Comparison of ENCODE assay signal across 8 mouse cellular contexts in the genomic region with DNA sequence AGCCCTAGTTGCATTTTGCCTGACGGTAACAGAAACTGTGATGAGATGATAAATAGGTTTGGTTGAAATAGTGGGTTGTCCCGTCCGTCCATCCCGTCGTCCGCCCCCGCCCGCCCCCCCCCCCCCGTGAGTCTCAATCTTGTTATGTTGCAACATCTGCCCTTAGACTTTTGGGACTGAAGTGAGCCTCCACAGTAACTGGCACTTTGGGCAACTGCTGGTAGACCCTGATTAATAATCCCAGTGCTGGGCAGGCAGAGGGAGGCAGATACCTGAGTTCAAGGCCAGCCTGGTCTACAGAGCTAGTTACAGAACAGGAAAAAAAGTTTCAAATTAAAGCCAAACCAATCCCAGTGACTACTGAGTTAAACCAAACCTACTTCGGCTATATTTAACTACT. TPM values are rescaled to one million over a fixed set of nuclear protein-coding genes. Genes with fewer than 3 reads are reported as not detected.
A peak's percentile ranks its signal among the peaks of the same experiment; 100 is the strongest.
DNase-seq lines count a peak whose midpoint lies in the region; ATAC-seq and TF ChIP-seq lines count a peak whose summit lies in the region.

No protein-coding gene starts in this region.

- H3K27me3 ChIP-seq in C2C12 (ENCODE audit: control insufficient read depth, insufficient read depth, insufficient read length): no peaks in the 10 kb centered on the region
- no peaks in the 10 kb centered on the region for H3K27me3 ChIP-seq in forebrain, embryonic 15.5 days
- H3K27me3 ChIP-seq in liver, embryonic 14.5 days (ENCODE audit: control insufficient read depth, insufficient read depth, low read length): no peaks in the 10 kb centered on the region

- peak overlapping the region; percentile 73 for H3K4me2 ChIP-seq in forebrain, embryonic 15.5 days (replicated peaks)
- peak overlapping the region; percentile 77 for H3K4me2 ChIP-seq in liver, embryonic 14.5 days (ENCODE audit: low read depth)

- H3ac ChIP-seq in C2C12 (ENCODE audit: control insufficient read depth, insufficient read length, low read depth): no peak overlapping the region

- peak overlapping the region; percentile 39; the same call in 1 of the 2 replicates for H3K9ac ChIP-seq in forebrain, embryonic 15.5 days (replicated peaks)
- peak overlapping the region; percentile 73 for H3K9ac ChIP-seq in liver, embryonic 14.5 days (replicated peaks)

- H3K36me3 ChIP-seq in C2C12 (ENCODE audit: control insufficient read depth, insufficient read depth): peaks cover 13% of the 10 kb centered on the region
- H3K36me3 ChIP-seq in forebrain, embryonic 15.5 days: peaks cover 4% of the 10 kb centered on the region
- 0 out of 2 replicates have a peak, but pooled peaks cover 4% of the 10 kb centered on the region for H3K36me3 ChIP-seq in liver, embryonic 14.5 days (replicated peaks; ENCODE audit: control insufficient read depth, insufficient read depth, low read depth)

- H3K27ac ChIP-seq in gastrocnemius, adult 2 months: no peak overlapping the region
- no peak overlapping the region for H3K27ac ChIP-seq in forebrain, embryonic 15.5 days (replicated peaks)
- H3K27ac ChIP-seq in liver, embryonic 14.5 days: no peak overlapping the region

- TF ChIP-seq EP300 in liver, embryonic 14.5 days (IDR thresholded peaks at IDR 0.05; ENCODE audit: low read depth): no peak

- peaks cover 26% of the 10 kb centered on the region for H3K79me3 ChIP-seq in C2C12 (ENCODE audit: low read depth)

- intact Hi-C loops in gastrocnemius, adult 2 months (cut with DNase I): no loop called here
- intact Hi-C loops in gastrocnemius, postnatal 14 days (cut with DNase I; ENCODE audit: low total_unique reads): no loop called here

- ATAC-seq in forebrain, embryonic 15.5 days (replicated peaks): no peak
- no peak for ATAC-seq in liver, embryonic 14.5 days (ENCODE audit: insufficient read depth)
- ATAC-seq in monocyte, adult 5-6 weeks (replicated peaks; ENCODE audit: insufficient number of reproducible peaks, low FRiP score, low TSS enrichment, poor library complexity, severe bottlenecking): no peak

- no peak for DNase-seq in gastrocnemius, adult 2 months
- DNase-seq in gastrocnemius, adult 18-20 months (ENCODE audit: low spot score): no peak
- peak in 1 of 3 experiments; percentile 11 for DNase-seq in liver, embryonic 14.5 days (ENCODE audit: low read depth in 3 of 3, low spot score in 3 of 3)
- no peak for DNase-seq in spleen, postnatal 36 days (ENCODE audit: low spot score in 2 of 2)
- DNase-seq in gastrocnemius, postnatal 14 days: no peak

- WGBS in forebrain, embryonic 15.5 days: 12% methylated on average over 10 of the region's 10 CpGs
- 9% methylated on average over 10 of the region's 10 CpGs for WGBS in liver, embryonic 14.5 days (ENCODE audit: insufficient replicate concordance)

- no peak for TF ChIP-seq CTCF in gastrocnemius, adult 2 months (IDR thresholded peaks at IDR 0.05)
- no peak for TF ChIP-seq CTCF in C2C12 (IDR thresholded peaks at IDR 0.05; ENCODE audit: control insufficient read depth, insufficient read depth, insufficient read length)
- no peak for TF ChIP-seq CTCF in liver, embryonic 14.5 days (IDR thresholded peaks at IDR 0.05; ENCODE audit: low read depth)

- peaks cover 46% of the 10 kb centered on the region for H3K79me2 ChIP-seq in C2C12 (ENCODE audit: control insufficient read depth, insufficient read depth)

- peak overlapping the region; percentile 100 for H3K4me3 ChIP-seq in gastrocnemius, adult 2 months
- H3K4me3 ChIP-seq in C2C12 (ENCODE audit: insufficient read depth, poor library complexity, severe bottlenecking): peak overlapping the region; percentile 95
- peak overlapping the region; percentile 73 for H3K4me3 ChIP-seq in forebrain, embryonic 15.5 days
- peak overlapping the region; percentile 78 to 98 for H3K4me3 ChIP-seq in liver, embryonic 14.5 days (ENCODE audit: insufficient read depth in 1 of 2, low read depth in 2 of 2, low read length in 2 of 2)

- peaks cover 25% of the 10 kb centered on the region for H3K4me1 ChIP-seq in forebrain, embryonic 15.5 days
- H3K4me1 ChIP-seq in liver, embryonic 14.5 days (replicated peaks; ENCODE audit: control insufficient read depth in 2 of 2, insufficient read depth in 2 of 2, low read length in 1 of 2): peaks cover 4 to 10% of the 10 kb centered on the region in 2 experiments

- no peaks in the 10 kb centered on the region for H3K9me3 ChIP-seq in forebrain, embryonic 15.5 days
- H3K9me3 ChIP-seq in liver, embryonic 14.5 days (ENCODE audit: control insufficient read depth, low read length): no peaks in the 10 kb centered on the region

TF ChIP-seq in C2C12, 6 proteins besides CTCF, POLR2A, EP300 and RAD21:
- TF ChIP-seq CEBPB (IDR thresholded peaks at IDR 0.05; ENCODE audit: low read depth): peak; percentile 8
- TF ChIP-seq USF1 (IDR thresholded peaks at IDR 0.05; ENCODE audit: low read depth): no peak

RNA-seq across cellular contexts. Expression of a gene that starts 1.1 kb away (rescaled TPM):
- 10 to 100 TPM; 10.0 to 12.2 TPM for total RNA-seq in gastrocnemius, adult 2 months (2021)
- total RNA-seq in gastrocnemius, adult 18-20 months (2021): 10 to 100 TPM in 1 of 2 experiments, 1 to 10 TPM in 1; 9.4 to 10.8 TPM
- polyA plus RNA-seq in C2C12 (2012; fragmentation: generic; extraction: Trizol): 7.0 TPM
- polyA plus RNA-seq in forebrain, embryonic 15.5 days (2015; fragmentation: Nextera tagmentation; extraction: Ambion mirVana): 14.9 and 15.8 TPM in 2 replicates
- polyA plus RNA-seq in liver, embryonic 14.5 days (2012; rRNA removed): 3.2 and 4.7 TPM in 2 replicates
- 5.0 and 6.7 TPM in 2 replicates for polyA plus RNA-seq in liver, embryonic 14.5 days (2014; fragmentation: Nextera tagmentation; extraction: Ambion mirVana)
- 9.1 to 13.8 TPM (median 12.5 TPM) in 3 replicates for total RNA-seq in monocyte, adult 5-6 weeks (2017)
- 1 to 10 TPM; 6.0 to 6.6 TPM for total RNA-seq in gastrocnemius, postnatal 14 days (2021)

RNA-seq across cellular contexts. Expression of a gene that starts 30.9 kb away (rescaled TPM):
- total RNA-seq in gastrocnemius, adult 2 months (2021): 100 to 1,000 TPM; 773 to 991 TPM
- 100 to 1,000 TPM; 791 to 847 TPM for total RNA-seq in gastrocnemius, adult 18-20 months (2021)
- polyA plus RNA-seq in C2C12 (2012; fragmentation: generic; extraction: Trizol): 526 TPM
- polyA plus RNA-seq in forebrain, embryonic 15.5 days (2015; fragmentation: Nextera tagmentation; extraction: Ambion mirVana): 519 and 533 TPM in 2 replicates
- polyA plus RNA-seq in liver, embryonic 14.5 days (2012; rRNA removed): 147 and 186 TPM in 2 replicates
- 390 and 409 TPM in 2 replicates for polyA plus RNA-seq in liver, embryonic 14.5 days (2014; fragmentation: Nextera tagmentation; extraction: Ambion mirVana)
- total RNA-seq in monocyte, adult 5-6 weeks (2017): 263 to 377 TPM (median 356 TPM) in 3 replicates
- 100 to 1,000 TPM; 725 to 812 TPM for total RNA-seq in gastrocnemius, postnatal 14 days (2021)

RNA-seq across cellular contexts. Expression of a gene that starts 30.9 kb away (rescaled TPM):
- 1 to 10 TPM; 6.0 to 6.3 TPM for total RNA-seq in gastrocnemius, adult 2 months (2021)
- total RNA-seq in gastrocnemius, adult 18-20 months (2021): 1 to 10 TPM; 5.9 to 7.2 TPM
- polyA plus RNA-seq in C2C12 (2012; fragmentation: generic; extraction: Trizol): 7.5 TPM
- 39.3 and 40.7 TPM in 2 replicates for polyA plus RNA-seq in forebrain, embryonic 15.5 days (2015; fragmentation: Nextera tagmentation; extraction: Ambion mirVana)
- polyA plus RNA-seq in liver, embryonic 14.5 days (2012; rRNA removed): 3.8 and 8.7 TPM in 2 replicates
- 14.2 and 14.6 TPM in 2 replicates for polyA plus RNA-seq in liver, embryonic 14.5 days (2014; fragmentation: Nextera tagmentation; extraction: Ambion mirVana)
- 49.3 to 54.7 TPM (median 51.6 TPM) in 3 replicates for total RNA-seq in monocyte, adult 5-6 weeks (2017)
- total RNA-seq in gastrocnemius, postnatal 14 days (2021): 1 to 10 TPM; 4.8 to 5.1 TPM
